Mouse (Mus musculus) hindbrain, embryonic 12.5 days (tissue): ENCODE results near the gene Src. TPM values are rescaled to one million over a fixed set of nuclear protein-coding genes. Genes with fewer than 3 reads are reported as not detected.

Source experiments
- ATAC-seq: fragments of 200-750 bp; cut with Nextera tagmentation; 2 replicates; pipeline ENCODE4 v1.8.0; 2017; ENCODE audit warnings: moderate TSS enrichment; ENCODE audit not compliant: low FRiP score
- H3K27ac ChIP-seq: fragments of 300-500 bp; sonication (generic); 2 replicates; pipeline ENCODE4 v1.5.1; 2016; ENCODE audit warnings: mild to moderate bottlenecking
- H3K27me3 ChIP-seq: fragments of 300-500 bp; sonication (generic); 2 replicates; pipeline ENCODE4 v1.6.1; 2016; ENCODE audit warnings: mild to moderate bottlenecking
- H3K36me3 ChIP-seq: fragments of 300-500 bp; sonication (generic); 2 replicates; pipeline ENCODE4 v1.6.1; 2016; ENCODE audit warnings: mild to moderate bottlenecking
- H3K4me1 ChIP-seq: fragments of 300-500 bp; sonication (generic); 2 replicates; pipeline ENCODE4 v1.6.1; 2016
- H3K4me2 ChIP-seq: fragments of 300-500 bp; sonication (generic); replicated peaks from 2 replicates; pipeline ENCODE4 v1.6.1; 2016; ENCODE audit warnings: mild to moderate bottlenecking
- H3K4me3 ChIP-seq: fragments of 300-500 bp; sonication (generic); 2 replicates; pipeline ENCODE4 v1.5.1; 2016; ENCODE audit warnings: mild to moderate bottlenecking
- H3K9ac ChIP-seq: fragments of 300-500 bp; sonication (generic); 2 replicates; pipeline ENCODE4 v1.6.1; 2016; ENCODE audit warnings: mild to moderate bottlenecking, moderate library complexity
- H3K9me3 ChIP-seq: fragments of 300-500 bp; sonication (generic); replicated peaks from 2 replicates; pipeline ENCODE4 v1.6.1; 2016; ENCODE audit warnings: mild to moderate bottlenecking
- WGBS: fragments of 180-500 bp; shearing (Covaris S2); methylation state at CpG from one replicate; pipeline ENCODE4 v1.1.7; 2016; 5-methylcytosine and 5-hydroxymethylcytosine counted together
- polyA plus RNA-seq: library from polyadenylated mRNA; unstranded; fragments of >200 nt; fragmentation: Nextera tagmentation; extraction: Ambion mirVana; gene quantifications from 2 replicates; pipeline ENCODE4 v1.2.1, GENCODE M21; 2016

The Src gene
- polyA plus RNA-seq, 1 experiment from 2014 or later, result 35.1 TPM

DNA sequence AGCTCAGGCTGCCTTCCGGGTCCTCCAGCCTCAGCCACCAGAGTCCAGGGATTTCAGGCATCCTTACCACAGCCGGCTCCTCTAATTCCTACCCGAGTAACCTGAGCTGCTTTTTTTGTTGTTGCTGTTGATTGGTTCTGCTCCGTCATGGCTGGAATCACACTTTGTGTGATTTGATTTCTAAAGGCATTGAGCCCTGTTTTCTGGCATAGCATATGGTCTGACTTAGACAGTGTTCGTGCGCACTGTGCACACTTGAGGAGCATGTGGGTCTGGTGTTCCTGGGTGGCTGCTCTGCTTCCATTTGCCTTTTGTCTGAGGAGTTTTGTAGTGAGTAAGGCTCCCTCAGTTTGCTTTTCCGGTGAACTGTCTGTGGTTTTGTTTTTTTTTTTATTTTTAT lies 30.1 kb downstream of the Src start:
- H3K27me3 ChIP-seq, result no peaks in the 10 kb centered on the region
- no peaks in the 10 kb centered on the region for H3K9me3 ChIP-seq
- no peaks in the 10 kb centered on the region for H3K4me1 ChIP-seq
- whole genome bisulfite sequencing, result 59% methylated on average over 7 of the region's 7 CpGs
- H3K9ac ChIP-seq, result no peak overlapping the region
- H3K27ac ChIP-seq, result no peak overlapping the region
- H3K4me2 ChIP-seq, result no peak overlapping the region
- no peak for ATAC-seq
- H3K36me3 ChIP-seq, result peaks cover 43% of the 10 kb centered on the region
- no peak overlapping the region for H3K4me3 ChIP-seq

DNA sequence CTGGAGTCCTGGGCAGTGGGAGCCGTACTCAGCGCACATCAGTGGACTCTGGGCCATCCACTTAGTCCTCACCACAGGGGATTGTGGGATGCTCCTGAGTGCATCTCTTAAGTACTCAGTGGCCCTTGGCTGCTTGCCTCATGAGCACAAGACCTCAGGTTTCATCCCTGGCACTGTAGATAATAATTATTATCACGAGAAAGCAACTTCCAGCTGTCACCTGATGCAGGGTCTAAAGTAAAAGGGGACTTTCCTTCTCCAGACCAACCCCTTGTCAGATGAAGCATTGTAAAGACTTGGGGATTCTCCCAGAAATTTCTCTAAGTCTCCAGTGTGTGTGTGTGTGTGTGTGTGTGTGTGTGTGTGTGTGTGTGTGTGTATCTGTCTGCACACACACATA lies 32.7 kb downstream of the Src start:
- ATAC-seq, result no peak
- Histone ChIP-seq H3K27ac (no peak overlapping the region), H3K9ac (no peak overlapping the region), H3K4me3 (no peak overlapping the region), H3K27me3 (no peaks in the 10 kb centered on the region), H3K36me3 (peaks cover 46% of the 10 kb centered on the region), H3K4me2 (no peak overlapping the region), H3K4me1 (no peaks in the 10 kb centered on the region), H3K9me3 (no peaks in the 10 kb centered on the region)
- 89% methylated on average over 3 of the region's 3 CpGs for WGBS

- H3K4me3 ChIP-seq, result no peak overlapping the region
- no peak for ATAC-seq
- no peaks in the 10 kb centered on the region for H3K27me3 ChIP-seq
- H3K4me1 ChIP-seq, result no peaks in the 10 kb centered on the region; the same call in 1 of the 2 replicates
- WGBS, result 87% methylated on average over 7 of the region's 7 CpGs
- H3K36me3 ChIP-seq, result peaks cover 42% of the 10 kb centered on the region
- no peak overlapping the region; the same call in 1 of the 2 replicates for H3K27ac ChIP-seq
- H3K9ac ChIP-seq, result no peak overlapping the region
- H3K9me3 ChIP-seq, result no peaks in the 10 kb centered on the region
- H3K4me2 ChIP-seq, result no peak overlapping the region
These were observed 33.3 kb downstream of the Src start for GRCm38 (mm10) chr2:157451372-157452040.

DNA sequence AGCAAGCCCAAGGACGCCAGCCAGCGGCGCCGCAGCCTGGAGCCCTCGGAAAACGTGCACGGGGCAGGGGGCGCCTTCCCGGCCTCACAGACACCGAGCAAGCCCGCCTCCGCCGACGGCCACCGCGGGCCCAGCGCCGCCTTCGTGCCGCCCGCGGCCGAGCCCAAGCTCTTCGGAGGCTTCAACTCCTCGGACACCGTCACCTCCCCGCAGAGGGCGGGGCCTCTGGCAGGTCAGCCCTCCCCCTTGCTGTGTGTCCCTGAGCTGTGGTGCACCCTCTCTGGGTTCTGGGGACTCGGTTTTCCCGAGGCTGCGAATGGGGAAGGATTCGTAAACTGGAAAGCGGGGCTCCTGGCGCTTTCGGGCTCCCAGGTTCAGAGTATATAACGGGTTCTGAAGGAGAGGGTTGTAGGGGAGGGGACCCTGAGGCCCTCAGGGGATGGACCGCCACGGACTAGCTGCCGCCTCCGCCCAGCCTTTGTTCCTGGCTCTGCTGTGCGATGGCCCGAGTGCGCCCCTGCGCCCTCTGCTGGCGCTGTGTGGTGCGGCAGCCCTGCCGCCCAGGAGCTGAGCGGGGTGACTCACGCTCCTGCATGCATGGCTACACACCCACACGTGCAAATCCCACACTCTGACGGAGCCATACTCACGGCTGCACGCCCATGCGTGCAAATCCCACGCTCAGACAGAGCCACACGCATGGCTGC lies 39.0 kb downstream of the Src start:
- peak overlapping the region; percentile 25 for H3K4me3 ChIP-seq
- WGBS, result 1% methylated on average over 56 of the region's 56 CpGs
- H3K9me3 ChIP-seq, result no peaks in the 10 kb centered on the region
- H3K36me3 ChIP-seq, result peaks cover 13% of the 10 kb centered on the region
- peak; percentile 85 for ATAC-seq
- H3K27me3 ChIP-seq, result no peaks in the 10 kb centered on the region
- peak overlapping the region; percentile 49 for H3K4me2 ChIP-seq
- H3K9ac ChIP-seq, result peak overlapping the region; percentile 62
- H3K27ac ChIP-seq, result peak overlapping the region; percentile 85
- H3K4me1 ChIP-seq, result peaks cover 47% of the 10 kb centered on the region

DNA sequence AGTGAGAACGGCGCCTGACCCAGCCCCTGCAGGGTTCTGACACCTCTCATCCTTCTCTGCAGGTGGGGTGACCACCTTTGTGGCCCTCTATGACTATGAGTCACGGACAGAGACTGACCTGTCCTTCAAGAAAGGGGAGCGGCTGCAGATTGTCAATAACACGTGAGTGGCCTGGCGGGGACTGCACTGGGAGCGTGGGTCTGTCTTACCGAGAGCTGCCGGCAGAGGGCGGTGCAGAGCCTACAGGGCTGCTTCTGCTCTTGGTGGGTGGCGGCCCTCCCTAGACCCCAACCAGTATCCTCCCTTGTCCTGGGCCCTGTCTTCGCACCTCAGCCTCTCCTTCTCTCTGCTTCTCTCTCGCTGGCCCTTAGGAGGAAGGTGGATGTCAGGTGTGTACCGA lies 40.2 kb downstream of the Src start:
- H3K27ac ChIP-seq, result peak overlapping the region; percentile 85

DNA sequence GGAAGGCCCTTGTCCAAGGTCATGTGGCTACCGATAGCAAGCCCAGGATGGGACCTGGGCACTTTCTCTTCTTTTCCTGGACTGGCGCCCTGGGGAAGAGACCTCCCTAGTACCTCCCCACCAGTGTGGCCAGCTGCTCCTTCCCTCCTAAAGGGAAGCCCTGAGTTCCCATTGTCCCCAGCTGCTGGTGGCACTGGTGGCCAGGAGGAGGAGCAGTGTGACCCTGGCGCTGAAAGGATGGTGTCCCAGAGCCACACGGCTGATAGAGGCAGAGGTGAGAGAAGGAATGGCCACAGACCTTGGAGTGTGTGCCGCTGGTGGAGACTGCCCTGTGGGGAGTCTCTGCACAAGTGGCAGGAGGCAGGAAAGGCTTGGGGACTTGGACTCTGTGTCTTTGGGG lies 41.5 kb downstream of the Src start:
- no peak overlapping the region for H3K4me2 ChIP-seq
- no peak overlapping the region for H3K4me3 ChIP-seq
- ATAC-seq, result no peak
- H3K27me3 ChIP-seq, result no peaks in the 10 kb centered on the region
- WGBS, result 21% methylated on average over 5 of the region's 5 CpGs
- H3K9ac ChIP-seq, result no peak overlapping the region
- H3K9me3 ChIP-seq, result no peaks in the 10 kb centered on the region
- peak overlapping the region; percentile 58 for H3K27ac ChIP-seq
- H3K4me1 ChIP-seq, result peaks cover 72% of the 10 kb centered on the region
- H3K36me3 ChIP-seq, result peaks cover 12% of the 10 kb centered on the region

More for the DNA sequence above, 40.2 kb downstream of the Src start:
- Histone ChIP-seq H3K36me3 (peaks cover 12% of the 10 kb centered on the region), H3K9ac (peak overlapping the region; percentile 62), H3K4me3 (no peak overlapping the region), H3K27me3 (no peaks in the 10 kb centered on the region), H3K9me3 (no peaks in the 10 kb centered on the region), H3K4me1 (peaks cover 59% of the 10 kb centered on the region), H3K4me2 (0 out of 2 replicates have a peak overlapping the region, but pooled peaks have one; percentile 6)
- WGBS, result 16% methylated on average over 14 of the region's 14 CpGs
- peak; percentile 6; the same call in 1 of the 2 replicates for ATAC-seq

GRCm38 (mm10) chr2:157462776-157463710 lies 44.8 kb downstream of the Src start:
- Histone ChIP-seq H3K4me2 (peak overlapping the region; percentile 30), H3K9ac (peak overlapping the region; percentile 54), H3K4me1 (peaks cover 83% of the 10 kb centered on the region), H3K9me3 (no peaks in the 10 kb centered on the region), H3K27me3 (no peaks in the 10 kb centered on the region), H3K27ac (peak overlapping the region; percentile 99), H3K4me3 (no peak overlapping the region), H3K36me3 (peaks cover 28% of the 10 kb centered on the region)
- 30% methylated on average over 20 of the region's 20 CpGs for WGBS
- ATAC-seq, result peak; percentile 24

- H3K4me2 ChIP-seq, result peak overlapping the region; percentile 40
- no peaks in the 10 kb centered on the region for H3K27me3 ChIP-seq
- H3K36me3 ChIP-seq, result peaks cover 35% of the 10 kb centered on the region
- peak overlapping the region; percentile 6; the same call in 1 of the 2 replicates for H3K4me3 ChIP-seq
- H3K9ac ChIP-seq, result peak overlapping the region; percentile 50
- peak overlapping the region; percentile 99 for H3K27ac ChIP-seq
- no peaks in the 10 kb centered on the region for H3K9me3 ChIP-seq
- ATAC-seq, result peak; percentile 47
- WGBS, result 14% methylated on average over 16 of the region's 16 CpGs
- peaks cover 72% of the 10 kb centered on the region for H3K4me1 ChIP-seq
These were observed 45.9 kb downstream of the Src start for GRCm38 (mm10) chr2:157463887-157464745.

DNA sequence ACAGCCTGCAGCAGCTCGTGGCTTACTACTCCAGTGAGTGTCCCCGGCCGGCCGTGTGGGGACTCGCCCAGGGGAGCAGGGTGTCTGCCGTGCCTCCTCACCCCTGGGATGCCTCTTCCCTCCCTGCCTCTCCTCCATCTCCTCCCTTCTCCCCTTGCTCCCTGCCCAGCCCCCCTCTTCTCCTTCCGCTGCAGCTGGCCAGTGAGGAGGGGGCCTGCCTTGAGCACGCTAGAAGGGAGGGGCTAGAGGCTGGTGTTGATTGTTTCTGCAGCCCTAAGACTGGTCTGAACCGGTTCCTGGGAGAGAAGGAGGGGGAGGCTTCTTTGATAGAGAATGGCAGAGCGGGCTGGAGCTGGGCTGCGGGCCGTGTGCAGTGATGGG lies 46.5 kb downstream of the Src start:
- peak; percentile 95 for ATAC-seq
- H3K27ac ChIP-seq, result peak overlapping the region; percentile 99
- no peaks in the 10 kb centered on the region for H3K27me3 ChIP-seq
- under 1% methylated on average over 12 of the region's 12 CpGs for WGBS
- peak overlapping the region; percentile 40 for H3K4me2 ChIP-seq
- peaks cover 67% of the 10 kb centered on the region for H3K4me1 ChIP-seq
- peak overlapping the region; percentile 50 for H3K9ac ChIP-seq
- peaks cover 40% of the 10 kb centered on the region for H3K36me3 ChIP-seq
- H3K9me3 ChIP-seq, result no peaks in the 10 kb centered on the region
- peak overlapping the region; percentile 6; the same call in 1 of the 2 replicates for H3K4me3 ChIP-seq

DNA sequence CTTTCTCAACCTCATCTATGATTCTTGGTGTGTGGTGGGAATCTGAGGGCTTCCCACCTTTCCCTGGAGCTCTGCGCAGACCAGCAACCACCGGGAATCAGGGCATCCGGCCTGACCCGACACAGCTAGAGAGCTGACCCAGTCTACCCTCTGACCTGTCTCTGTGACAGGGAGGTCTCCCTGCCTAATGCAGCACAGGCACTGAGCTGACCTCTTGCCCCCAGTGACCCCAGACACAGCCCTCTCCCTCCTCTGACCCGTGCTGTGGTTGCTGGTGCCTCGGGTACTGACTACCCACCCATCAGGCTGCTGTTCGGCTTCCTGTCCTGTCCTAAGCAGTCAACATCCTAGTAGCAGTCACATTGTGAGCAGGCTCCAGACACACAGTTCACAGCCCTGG lies 48.6 kb downstream of the Src start:
- Histone ChIP-seq H3K4me3 (no peak overlapping the region), H3K9me3 (no peaks in the 10 kb centered on the region), H3K27me3 (no peaks in the 10 kb centered on the region), H3K4me1 (peaks cover 70% of the 10 kb centered on the region), H3K9ac (0 out of 2 replicates have a peak overlapping the region, but pooled peaks have one; percentile 18), H3K4me2 (no peak overlapping the region), H3K27ac (0 out of 2 replicates have a peak overlapping the region, but pooled peaks have one; percentile 99), H3K36me3 (peaks cover 51% of the 10 kb centered on the region)
- 19% methylated on average over 7 of the region's 7 CpGs for WGBS
- ATAC-seq, result no peak

DNA sequence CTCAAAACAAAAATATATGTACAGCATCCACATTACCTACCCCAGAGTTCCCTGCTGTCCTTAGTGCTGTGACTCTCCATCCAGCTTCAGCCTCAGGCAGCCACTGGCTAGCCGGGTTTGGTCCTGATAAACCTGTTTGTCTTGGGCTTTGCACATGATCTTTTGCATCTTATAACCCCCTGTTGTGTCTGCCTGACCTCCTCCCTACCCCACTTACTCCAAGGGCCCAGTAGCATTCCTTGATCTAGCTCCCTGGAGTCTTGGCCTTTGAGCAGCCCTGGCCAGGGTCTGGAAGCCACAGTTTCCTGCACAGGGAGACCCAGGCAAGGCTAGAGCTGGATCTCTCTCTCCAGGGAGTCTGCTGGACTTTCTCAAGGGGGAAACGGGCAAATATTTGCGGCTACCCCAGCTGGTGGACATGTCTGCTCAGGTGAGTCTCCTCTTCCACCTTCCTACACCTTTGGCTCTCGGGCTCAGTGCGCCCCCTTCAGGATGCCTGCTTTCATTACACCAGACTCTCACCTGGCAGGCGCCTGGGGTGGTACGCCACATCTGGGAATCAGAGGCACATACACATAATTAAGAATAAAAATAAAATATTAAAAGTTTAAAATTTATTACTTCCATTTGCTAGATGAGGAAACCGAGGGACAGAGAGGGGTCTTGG lies 50.0 kb downstream of the Src start:
- Histone ChIP-seq H3K9ac (no peak overlapping the region), H3K27me3 (no peaks in the 10 kb centered on the region), H3K36me3 (peaks cover 47% of the 10 kb centered on the region), H3K27ac (no peak overlapping the region), H3K4me3 (no peak overlapping the region), H3K4me2 (no peak overlapping the region), H3K4me1 (peaks cover 70% of the 10 kb centered on the region), H3K9me3 (no peaks in the 10 kb centered on the region)
- WGBS, result 70% methylated on average over 8 of the region's 8 CpGs
- ATAC-seq, result no peak
